Mouse (Mus musculus) liver, embryonic 14.5 days (tissue): ENCODE measurements around the gene Apoa4.

Source experiments
- CTCF ChIP-seq: IDR thresholded peaks from 2 replicates; pipeline ENCODE4 v1.5.1; 2016; ENCODE audit warnings: antibody characterized with exemption, low read depth, control low read depth
- EP300 ChIP-seq: IDR thresholded peaks from 2 replicates; pipeline ENCODE4 v1.6.1; 2016; ENCODE audit warnings: antibody characterized with exemption, low read depth

DNA sequence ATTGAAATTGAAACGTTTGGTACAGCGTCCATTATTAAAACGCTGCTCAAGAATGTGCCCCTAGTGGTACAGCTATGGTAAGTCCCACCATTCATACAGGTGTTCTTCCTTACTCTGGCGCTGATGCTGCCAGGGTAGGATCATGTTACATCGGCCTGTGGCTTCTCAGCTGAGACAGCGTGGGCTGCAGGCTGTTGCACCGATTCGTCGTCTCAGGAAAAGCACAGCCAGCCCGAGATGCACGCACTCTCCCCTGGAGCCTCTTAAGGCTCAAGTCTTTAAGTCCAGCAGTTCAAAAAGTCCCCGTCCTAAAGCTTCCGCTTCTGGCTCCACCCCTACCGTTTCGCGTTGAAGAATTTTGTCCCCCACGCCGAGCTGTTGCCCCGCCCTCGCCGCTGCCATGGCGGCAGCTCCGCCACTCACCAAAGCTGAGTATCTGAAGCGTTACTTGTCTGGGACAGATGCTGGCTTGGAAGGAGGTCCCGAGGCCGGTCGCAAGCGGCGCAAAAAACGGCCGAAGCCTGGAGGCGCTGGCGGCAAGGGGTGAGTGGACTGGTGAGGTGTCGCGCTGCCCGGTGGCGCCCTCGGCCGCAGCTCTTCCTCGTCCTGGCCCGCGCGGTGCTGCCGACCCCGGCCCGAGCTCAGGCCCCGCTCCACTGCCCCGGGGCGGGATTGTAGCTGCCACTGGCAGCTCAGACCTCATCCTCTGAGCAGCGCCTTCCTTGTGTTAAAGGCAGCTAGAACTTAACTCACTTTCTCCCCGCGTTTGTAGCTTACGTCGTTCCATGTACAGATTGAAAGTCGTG, 42.3 kb downstream of the Apoa4 start, which contains the start of gene Bud13:
- TF ChIP-seq CTCF (peak; percentile 77), EP300 (no peak)
